Mouse (Mus musculus) cerebellum, postnatal 36 days (tissue): ENCODE measurements around the gene Gtpbp4.
"Not testable (repeated sequence)": the region's sequence is repeated elsewhere in the genome, so short reads cannot be mapped to it uniquely, and the experiment has no call there.

Source experiments
- DNase-seq, 2 experiments: peaks; one replicate each; pipeline ENCODE4 v3.0.0; 2021 to 2022; ENCODE audit warnings: mixed read lengths in 2 of 2

Gtpbp4 gene

DNA sequence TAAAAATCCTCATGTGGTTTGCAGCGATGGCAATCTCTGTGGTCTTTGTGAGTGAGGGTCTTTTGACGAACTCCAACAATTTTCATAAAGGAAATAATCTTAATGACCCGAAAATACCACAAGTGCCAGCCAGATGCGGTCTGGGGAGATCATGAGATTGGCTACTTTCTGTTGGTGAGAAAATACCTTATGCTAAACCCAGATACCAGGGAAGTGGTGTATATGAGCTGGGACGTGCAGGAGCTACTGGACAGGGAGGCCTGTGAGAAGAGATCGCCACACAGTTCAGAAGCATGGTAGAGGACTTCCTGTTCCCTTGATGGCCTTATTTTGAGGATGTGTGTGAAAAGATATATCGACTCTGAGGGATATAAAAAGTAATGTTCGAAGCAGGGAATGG is 28.1 kb downstream of the Gtpbp4 start:
- no peak for DNase-seq

DNA sequence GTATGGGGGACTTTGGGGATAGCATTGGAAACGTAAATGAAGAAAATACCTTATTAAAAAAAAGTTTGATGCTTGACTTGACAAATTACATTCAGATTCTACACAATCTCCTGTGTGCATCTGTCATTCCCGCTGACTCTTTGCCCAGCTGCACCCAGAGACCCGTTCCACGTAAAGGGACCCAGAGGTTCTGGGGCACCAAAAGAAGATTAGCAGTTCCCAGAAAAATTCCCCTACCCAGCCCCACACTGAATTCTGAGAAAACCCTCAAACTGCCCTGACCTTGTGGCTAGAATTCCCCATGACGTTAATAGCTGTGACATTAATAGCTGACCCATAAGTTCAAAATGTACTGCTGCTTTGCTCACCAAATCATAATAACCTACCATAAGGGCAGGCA is 30.7 kb downstream of the Gtpbp4 start:
- DNase-seq = no peak

DNA sequence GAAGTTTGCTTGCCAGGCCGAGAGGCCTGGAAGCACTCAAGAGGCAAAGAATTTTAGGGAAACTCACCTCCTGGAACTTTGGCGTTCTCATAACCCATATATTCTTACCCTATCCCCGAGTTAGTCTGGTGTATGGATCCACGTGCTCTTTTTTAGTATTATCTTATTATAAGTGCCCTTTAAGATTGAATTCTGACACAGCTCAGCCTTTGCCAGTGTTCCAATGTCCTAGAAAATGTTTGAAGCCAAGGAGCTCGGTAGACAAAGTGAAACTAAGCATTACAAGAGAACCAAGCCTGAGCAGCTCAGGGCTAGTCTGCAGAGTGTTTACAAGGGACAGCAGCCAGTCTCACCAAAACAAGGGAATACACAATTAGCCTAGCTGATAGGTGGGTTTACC is 33.6 kb downstream of the Gtpbp4 start:
- not testable (repeated sequence) for DNase-seq

DNA sequence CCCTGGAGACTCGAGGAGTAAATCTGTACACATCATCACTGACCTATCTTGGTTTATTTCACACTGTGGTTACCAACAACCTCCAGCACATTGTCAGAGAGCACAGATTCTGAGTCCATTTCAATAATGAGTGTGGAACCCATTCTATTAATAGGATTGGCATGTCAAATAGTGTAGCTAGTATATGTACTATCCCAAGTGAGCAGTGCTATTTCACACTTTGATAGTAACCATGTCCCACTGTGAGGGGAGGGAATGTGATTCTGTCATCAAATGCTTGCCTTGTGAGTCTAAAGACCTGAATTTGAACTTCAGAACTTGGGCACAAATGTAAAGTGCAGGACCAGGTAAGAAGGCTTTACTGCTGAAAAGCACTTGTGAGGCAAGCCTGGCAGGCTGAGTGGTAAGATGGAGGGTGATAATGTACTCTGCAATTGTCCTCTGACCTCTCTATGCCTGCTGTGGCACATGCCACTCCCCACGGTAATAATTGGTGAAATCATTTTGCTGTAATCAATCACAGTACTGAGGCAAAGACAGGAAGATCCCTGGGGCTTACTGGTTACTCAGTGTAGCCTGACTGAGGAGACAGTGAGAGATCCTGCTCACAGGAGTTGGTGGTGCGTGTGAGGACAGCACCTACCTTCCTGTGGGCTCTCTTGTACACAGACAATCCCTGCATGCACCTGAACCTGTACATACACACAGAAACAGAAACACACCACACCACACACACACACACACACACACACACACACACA is 34.6 kb downstream of the Gtpbp4 start:
- not testable (repeated sequence) for DNase-seq

DNA sequence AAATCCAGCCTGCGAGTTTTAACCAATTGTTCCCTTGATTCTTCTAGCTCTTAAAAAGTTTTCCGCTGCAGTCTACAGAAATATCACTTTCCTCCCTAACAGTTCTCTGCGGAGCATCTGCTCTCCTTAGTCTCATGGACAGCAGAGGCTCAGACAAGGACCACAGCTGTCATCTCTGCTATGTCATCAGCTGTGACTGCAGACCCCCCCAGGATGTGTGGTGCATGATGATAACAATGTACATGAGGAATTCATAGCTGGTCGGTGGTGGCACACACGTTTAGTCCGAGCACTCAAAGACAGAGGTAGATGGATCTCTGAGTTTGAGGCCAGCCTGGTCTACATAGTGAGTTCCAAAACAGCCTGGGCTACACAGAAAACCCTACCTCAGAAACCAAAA is 36.3 kb downstream of the Gtpbp4 start:
- not testable (repeated sequence) for DNase-seq

DNA sequence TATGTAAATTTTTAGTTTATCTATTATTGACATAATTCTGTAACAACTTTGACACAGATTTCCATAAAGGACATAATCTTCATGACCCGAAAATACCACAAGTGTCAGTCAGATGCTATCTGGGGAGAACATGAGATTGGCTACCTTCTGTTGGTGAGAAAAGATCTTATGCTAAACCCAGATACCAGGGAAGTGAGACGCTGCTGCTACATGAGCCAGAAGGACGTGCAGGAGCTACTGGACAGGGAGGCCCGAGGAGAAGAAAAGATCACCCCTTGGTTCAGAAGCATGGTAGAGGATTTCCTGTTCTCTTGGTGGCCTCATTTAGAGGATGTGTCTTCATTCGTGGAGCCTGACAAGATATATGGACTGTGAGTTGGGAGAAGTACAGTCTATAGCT is 36.8 kb downstream of the Gtpbp4 start:
- not testable (repeated sequence) for DNase-seq

DNA sequence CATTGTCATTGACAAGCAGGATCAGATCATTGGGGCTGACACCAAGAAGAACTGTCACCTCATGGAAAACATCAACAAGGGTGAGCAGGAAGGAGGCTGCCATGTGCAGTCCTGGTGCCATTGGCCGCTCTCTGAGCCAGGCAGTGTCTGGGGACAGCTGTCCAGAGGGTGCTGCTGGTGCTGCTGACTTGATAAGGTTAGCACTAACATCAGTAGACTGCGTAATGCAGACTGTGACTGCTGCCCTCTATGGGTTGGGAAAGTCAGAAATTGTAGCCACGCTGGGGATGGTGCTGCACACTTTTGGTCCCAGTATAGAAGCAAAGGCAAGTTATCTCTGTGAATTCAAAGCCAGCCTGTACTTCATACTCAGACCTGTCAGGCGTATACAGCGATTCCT is 39.0 kb downstream of the Gtpbp4 start:
- not testable (repeated sequence) for DNase-seq

DNA sequence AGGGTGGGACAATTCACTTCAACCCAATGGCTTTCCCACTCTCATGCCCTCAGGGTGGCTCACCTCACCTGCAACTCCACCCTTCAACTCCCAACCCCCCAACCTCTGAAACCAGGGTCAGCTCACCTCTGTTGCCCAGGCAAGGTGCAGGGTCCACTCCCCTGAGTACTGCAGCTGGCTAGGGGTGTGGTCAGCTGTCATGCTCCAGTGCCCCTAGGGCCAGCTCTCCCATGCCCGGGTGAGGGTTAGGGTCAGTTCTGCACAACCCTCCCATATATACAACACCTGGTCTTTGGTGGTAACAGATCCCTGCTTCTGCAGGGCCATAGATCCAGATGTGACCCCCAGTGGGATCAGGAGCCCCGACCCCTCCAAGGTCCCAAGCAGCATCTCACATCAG is 40.8 kb downstream of the Gtpbp4 start:
- not testable (repeated sequence) for DNase-seq

DNA sequence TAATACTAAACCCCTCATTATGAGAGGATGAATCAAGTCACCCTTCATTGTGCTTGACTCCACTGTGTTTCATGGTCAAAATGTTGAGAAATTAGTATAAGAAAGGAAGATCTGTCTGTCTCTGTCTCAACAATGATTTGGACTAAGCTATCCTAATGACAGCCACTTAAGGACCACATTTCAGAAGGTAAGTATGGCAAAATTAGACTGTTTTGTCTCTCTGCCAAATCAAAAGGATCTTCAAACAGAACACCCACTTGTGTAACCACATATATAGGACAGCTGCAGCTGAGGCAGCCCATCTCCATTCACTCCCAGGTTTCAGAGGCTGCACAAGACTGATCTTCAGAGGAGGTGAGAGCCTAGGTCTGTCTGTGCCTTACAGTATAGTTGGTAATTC is 43.3 kb downstream of the Gtpbp4 start, which contains the start of gene Idi2:
TSS of gene Idi2 (plus strand) at position 301 of the 400 bp plus-strand sequence.
- not testable (repeated sequence) for DNase-seq

DNA sequence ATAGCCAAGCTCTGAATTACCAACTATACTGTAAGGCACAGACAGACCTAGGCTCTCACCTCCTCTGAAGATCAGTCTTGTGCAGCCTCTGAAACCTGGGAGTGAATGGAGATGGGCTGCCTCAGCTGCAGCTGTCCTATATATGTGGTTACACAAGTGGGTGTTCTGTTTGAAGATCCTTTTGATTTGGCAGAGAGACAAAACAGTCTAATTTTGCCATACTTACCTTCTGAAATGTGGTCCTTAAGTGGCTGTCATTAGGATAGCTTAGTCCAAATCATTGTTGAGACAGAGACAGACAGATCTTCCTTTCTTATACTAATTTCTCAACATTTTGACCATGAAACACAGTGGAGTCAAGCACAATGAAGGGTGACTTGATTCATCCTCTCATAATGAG is 47.8 kb downstream of the Gtpbp4 start, which contains the start of gene Gm9745:
TSS of gene Gm9745 (minus strand) at position 101 of the 400 bp plus-strand sequence.
- not testable (repeated sequence) for DNase-seq

DNA sequence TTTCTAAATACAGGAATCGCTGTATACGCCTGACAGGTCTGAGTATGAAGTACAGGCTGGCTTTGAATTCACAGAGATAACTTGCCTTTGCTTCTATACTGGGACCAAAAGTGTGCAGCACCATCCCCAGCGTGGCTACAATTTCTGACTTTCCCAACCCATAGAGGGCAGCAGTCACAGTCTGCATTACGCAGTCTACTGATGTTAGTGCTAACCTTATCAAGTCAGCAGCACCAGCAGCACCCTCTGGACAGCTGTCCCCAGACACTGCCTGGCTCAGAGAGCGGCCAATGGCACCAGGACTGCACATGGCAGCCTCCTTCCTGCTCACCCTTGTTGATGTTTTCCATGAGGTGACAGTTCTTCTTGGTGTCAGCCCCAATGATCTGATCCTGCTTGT is 52.1 kb downstream of the Gtpbp4 start:
- not testable (repeated sequence) for DNase-seq

DNA sequence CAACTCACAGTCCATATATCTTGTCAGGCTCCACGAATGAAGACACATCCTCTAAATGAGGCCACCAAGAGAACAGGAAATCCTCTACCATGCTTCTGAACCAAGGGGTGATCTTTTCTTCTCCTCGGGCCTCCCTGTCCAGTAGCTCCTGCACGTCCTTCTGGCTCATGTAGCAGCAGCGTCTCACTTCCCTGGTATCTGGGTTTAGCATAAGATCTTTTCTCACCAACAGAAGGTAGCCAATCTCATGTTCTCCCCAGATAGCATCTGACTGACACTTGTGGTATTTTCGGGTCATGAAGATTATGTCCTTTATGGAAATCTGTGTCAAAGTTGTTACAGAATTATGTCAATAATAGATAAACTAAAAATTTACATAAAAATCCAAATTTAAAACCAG is 54.2 kb downstream of the Gtpbp4 start:
- DNase-seq = not testable (repeated sequence)

DNA sequence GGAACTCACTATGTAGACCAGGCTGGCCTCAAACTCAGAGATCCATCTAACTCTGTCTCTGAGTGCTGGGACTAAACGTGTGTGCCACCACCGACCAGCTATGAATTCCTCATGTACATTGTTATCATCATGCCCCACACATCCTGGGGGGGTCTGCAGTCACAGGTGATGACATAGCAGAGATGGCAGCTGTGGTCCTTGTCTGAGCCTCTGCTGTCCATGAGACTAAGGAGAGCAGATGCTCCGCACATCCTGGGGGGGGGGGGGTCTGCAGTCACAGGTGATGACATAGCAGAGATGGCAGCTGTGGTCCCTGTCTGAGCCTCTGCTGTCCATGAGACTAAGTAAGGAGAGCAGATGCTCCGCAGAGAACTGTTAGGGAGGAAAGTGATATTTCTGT is 54.8 kb downstream of the Gtpbp4 start:
- DNase-seq = not testable (repeated sequence)

DNA sequence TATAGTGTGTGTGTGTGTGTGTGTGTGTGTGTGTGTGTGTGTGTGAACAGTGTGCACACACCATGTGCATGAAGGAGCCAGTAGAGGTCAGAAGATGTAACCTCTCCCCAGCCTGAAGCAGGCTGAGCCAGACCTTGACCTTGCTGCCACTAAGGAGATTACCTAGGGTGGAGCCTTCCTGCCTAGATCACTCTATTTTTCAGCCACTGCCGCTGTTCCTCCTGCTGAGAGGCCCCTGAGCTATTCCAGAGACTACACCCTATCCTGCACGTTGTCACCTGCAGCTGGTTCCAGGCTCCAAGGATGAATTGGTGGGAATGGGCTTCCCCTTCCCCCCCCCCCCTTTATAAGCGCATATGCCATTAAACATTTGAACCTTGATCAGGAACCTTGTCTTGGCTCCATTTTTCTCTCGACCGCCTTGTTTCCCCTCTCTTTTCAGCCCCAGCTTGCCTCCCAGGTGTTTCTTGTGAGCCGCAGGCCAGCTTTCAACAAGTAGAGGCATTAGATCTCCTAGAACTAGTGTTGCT is 58.2 kb downstream of the Gtpbp4 start:
- not testable (repeated sequence) for DNase-seq

DNA sequence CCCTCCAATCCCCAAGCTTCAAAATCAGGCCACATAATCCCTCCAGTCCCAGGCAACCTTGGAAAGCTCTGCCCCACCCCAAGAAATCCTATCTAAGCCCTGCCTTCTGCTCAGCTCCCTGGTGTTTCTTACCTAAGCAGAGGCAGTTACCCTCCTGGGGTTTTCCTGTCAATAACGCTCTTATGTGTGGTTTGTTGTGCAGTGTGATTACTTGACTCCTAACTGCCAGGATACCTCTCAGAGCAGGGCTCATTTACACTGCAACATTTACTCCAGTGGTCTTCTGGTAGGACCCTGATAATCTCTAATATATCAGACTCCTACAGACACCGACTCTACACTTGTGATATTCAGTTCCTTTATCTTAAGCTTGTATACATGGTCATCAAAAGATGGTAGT is 62.4 kb downstream of the Gtpbp4 start:
- DNase-seq = no peak
